Mouse (Mus musculus): ENCODE data around the gene Rdm1. TPM values are rescaled to one million over a fixed set of nuclear protein-coding genes. Genes with fewer than 3 reads are reported as not detected.
A peak's percentile ranks its signal among the peaks of the same experiment; 100 is the strongest.
"Not testable (repeated sequence)": the region's sequence is repeated elsewhere in the genome, so short reads cannot be mapped to it uniquely, and the experiment has no call there.

Rdm1 gene
- polyA plus RNA-seq (2012; rRNA removed): 35.5 and 36.0 TPM in 2 replicates
- polyA plus RNA-seq (2014; fragmentation: Nextera tagmentation; extraction: Ambion mirVana): 39.2 and 39.4 TPM in 2 replicates

DNA sequence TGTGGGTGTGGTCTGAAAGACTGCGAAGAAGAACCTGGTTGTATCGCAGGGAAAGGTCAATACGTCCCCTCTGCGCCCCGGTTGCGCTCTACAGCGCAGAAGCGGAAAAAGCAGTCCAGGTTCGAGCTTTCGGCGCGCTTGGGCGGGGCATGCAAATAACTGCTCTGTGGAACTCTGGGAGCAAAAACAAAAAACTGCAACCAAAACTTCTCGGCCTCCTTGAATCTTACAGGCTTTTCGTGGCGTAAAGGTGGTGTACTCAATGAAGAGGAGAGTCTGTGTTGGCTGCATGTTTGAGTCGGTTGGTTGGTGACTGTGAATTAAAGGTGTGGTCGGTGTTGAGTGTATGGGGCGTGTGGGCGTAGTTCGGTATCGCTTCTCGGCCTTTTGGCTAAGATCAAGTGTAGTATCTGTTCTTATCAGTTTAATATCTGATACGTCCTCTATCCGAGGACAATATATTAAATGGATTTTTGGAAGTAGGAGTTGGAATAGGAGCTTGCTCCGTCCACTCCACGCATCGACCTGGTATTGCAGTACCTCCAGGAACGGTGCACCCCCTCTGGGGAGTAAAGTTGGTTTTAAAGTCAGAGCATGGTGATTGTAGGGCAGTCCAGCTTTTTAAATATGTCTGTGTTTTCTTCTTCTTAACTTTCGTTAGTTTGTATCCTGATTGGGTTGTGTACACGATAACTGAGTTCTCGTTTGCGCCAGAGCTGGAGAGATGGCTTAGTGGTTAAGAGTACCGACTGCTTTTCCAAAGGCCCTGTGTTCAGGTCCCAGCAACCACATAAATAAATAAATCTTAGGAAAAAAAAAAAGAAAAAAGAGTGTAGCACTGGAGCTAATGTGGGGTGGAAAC is at the start of gene Rdm1:
Gene Rdm1, plus strand, starts transcription at position 201 of the 862 bp plus-strand sequence.
- Histone ChIP-seq H3K4me1 (ENCODE audit: control insufficient read depth, insufficient read depth, low read length) (no peaks in the 10 kb centered on the region), H3K27ac (replicated peaks; ENCODE audit: low read depth, low read length) (peak within 1 kb of the TSS; percentile 99), H3K4me3 (replicated peaks; ENCODE audit: low read length) (peak within 1 kb of the TSS; percentile 56), H3K9me3 (ENCODE audit: control insufficient read depth, low read length) (no peaks in the 10 kb centered on the region), H3K9ac (ENCODE audit: low read depth, low read length, severe bottlenecking) (peak within 1 kb of the TSS; percentile 72), H3K27me3 (ENCODE audit: control insufficient read depth, insufficient read depth, low read length) (no peaks in the 10 kb centered on the region), H3K4me2 (replicated peaks; ENCODE audit: low read depth, low read length, severe bottlenecking) (peak within 1 kb of the TSS; percentile 70), H3K36me3 (ENCODE audit: control insufficient read depth, insufficient read depth, low read length) (peaks cover 7% of the 10 kb centered on the region; the same call in 1 of the 2 replicates)
- under 1% methylated on average over 33 of the region's 34 CpGs for WGBS
- ATAC-seq (ENCODE audit: low FRiP score, low read depth) (peak; percentile 91), DNase-seq (ENCODE audit: low spot score) (peak; percentile 90)
- peak; percentile 63; the same call in 1 of the 2 replicates for TF ChIP-seq POLR2A (IDR thresholded peaks at IDR 0.05; ENCODE audit: borderline replicate concordance, extremely low read depth, insufficient read depth, insufficient read length)

DNA sequence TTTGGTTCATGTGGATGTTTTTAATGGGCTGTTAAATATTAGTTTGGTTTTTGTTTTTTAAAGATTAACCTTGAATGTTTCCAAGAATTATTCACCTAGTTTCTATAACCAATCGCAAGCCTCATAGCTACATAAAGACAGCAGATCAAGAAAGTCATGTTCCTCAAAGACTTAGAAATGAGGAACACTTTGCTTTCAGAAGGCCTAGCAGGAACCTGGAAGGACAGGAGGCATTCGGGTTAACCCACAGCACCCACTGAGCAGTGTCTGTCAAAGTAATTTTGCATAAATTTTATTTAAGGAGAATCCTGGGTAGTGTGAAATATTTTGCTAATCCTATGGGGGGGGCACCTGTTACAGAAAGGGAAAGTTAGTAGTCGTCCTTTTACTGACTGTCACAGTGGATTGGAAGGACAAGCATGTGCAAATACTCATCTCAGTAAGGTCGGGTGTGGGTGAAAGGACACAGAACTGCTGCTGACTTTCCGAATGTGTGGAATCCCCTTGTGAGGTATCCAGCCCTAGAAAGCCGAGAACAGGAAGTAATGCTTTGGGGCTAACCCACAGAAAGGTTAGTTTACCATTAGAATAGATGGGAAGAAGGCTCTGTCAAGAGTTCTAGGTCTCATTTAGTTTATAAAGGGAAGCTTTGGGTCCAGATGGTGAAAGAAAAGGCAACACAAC is 45.8 kb upstream of the Rdm1 start:
- no peak for ATAC-seq (ENCODE audit: low FRiP score, low read depth)
- H3K4me2 ChIP-seq (replicated peaks; ENCODE audit: low read depth, low read length, severe bottlenecking): no peak overlapping the region
- H3K36me3 ChIP-seq (ENCODE audit: control insufficient read depth, insufficient read depth, low read length): peaks cover 48% of the 10 kb centered on the region
- 73% methylated on average over 6 of the region's 6 CpGs for WGBS
- no peak for DNase-seq (ENCODE audit: low spot score)
- H3K4me3 ChIP-seq (replicated peaks; ENCODE audit: low read length): no peak overlapping the region
- no peak overlapping the region for H3K9ac ChIP-seq (ENCODE audit: low read depth, low read length, severe bottlenecking)
- no peak for TF ChIP-seq POLR2A (IDR thresholded peaks at IDR 0.05; ENCODE audit: borderline replicate concordance, extremely low read depth, insufficient read depth, insufficient read length)
- H3K27me3 ChIP-seq (ENCODE audit: control insufficient read depth, insufficient read depth, low read length): no peaks in the 10 kb centered on the region
- H3K4me1 ChIP-seq (ENCODE audit: control insufficient read depth, insufficient read depth, low read length): no peaks in the 10 kb centered on the region
- no peaks in the 10 kb centered on the region for H3K9me3 ChIP-seq (ENCODE audit: control insufficient read depth, low read length)
- H3K27ac ChIP-seq (replicated peaks; ENCODE audit: low read depth, low read length): no peak overlapping the region

DNA sequence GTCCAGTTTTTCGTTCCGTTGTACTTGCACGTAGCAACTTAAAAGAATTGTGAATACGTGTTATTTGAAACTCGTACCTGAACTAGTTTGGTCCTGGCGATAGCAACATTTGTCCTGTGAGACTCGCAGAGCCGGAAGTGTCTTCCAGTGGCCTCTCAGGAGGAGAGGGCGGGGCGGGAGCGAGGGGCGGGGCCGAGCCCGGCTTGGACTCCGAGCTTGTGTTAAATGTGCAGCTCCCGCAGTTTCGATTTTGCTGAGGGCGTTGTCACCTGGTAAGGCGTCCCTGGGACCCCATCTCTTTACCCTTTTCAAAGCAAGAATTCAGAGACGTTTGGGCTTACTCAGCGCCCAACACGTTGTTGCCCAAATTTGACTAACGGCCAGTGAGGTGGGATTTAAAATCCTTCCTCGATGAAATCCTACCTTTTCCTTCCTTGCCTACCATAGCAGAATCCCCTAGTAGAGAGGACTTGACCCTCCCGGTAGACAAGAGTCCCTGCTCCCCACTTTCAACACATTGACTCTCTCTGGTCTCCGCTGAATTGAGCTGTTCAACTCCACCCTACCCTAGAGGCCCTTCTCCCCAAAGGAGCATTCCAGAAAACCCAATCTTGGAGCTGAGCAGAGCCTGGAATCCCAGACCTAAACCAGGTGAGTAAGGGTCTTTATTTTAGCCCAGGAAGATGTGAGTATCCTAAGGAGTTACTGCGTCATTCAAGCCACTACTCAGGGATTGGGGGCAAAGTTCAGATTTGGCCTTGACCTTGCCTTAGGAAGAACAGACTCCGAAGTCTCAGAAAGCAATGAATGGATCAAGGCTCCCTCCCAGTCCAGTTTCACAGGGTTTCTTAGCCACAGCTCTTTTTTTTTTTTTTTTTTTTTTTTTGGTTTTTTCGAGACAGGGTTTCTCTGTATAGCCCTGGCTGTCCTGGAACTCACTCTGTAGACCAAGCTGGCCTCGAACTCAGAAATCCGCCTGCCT is 44.6 kb upstream of the Rdm1 start, which contains the start of gene Tmem106a:
Gene Tmem106a, plus strand, starts transcription at position 189 of the 982 bp plus-strand sequence.
- Histone ChIP-seq H3K27ac (replicated peaks; ENCODE audit: low read depth, low read length) (no peak within 1 kb of the TSS), H3K4me1 (ENCODE audit: control insufficient read depth, insufficient read depth, low read length) (no peaks in the 10 kb centered on the region), H3K9ac (ENCODE audit: low read depth, low read length, severe bottlenecking) (peak within 1 kb of the TSS; percentile 17; the same call in 1 of the 2 replicates), H3K36me3 (ENCODE audit: control insufficient read depth, insufficient read depth, low read length) (peaks cover 41% of the 10 kb centered on the region), H3K4me2 (replicated peaks; ENCODE audit: low read depth, low read length, severe bottlenecking) (peak within 1 kb of the TSS; percentile 46), H3K9me3 (ENCODE audit: control insufficient read depth, low read length) (no peaks in the 10 kb centered on the region), H3K27me3 (ENCODE audit: control insufficient read depth, insufficient read depth, low read length) (no peaks in the 10 kb centered on the region), H3K4me3 (replicated peaks; ENCODE audit: low read length) (peak within 1 kb of the TSS; percentile 34)
- ATAC-seq (ENCODE audit: low FRiP score, low read depth) (no peak), DNase-seq (ENCODE audit: low spot score) (peak; percentile 60)
- 16% methylated on average over 29 of the region's 31 CpGs for WGBS
- TF ChIP-seq POLR2A (IDR thresholded peaks at IDR 0.05; ENCODE audit: borderline replicate concordance, extremely low read depth, insufficient read depth, insufficient read length): no peak

DNA sequence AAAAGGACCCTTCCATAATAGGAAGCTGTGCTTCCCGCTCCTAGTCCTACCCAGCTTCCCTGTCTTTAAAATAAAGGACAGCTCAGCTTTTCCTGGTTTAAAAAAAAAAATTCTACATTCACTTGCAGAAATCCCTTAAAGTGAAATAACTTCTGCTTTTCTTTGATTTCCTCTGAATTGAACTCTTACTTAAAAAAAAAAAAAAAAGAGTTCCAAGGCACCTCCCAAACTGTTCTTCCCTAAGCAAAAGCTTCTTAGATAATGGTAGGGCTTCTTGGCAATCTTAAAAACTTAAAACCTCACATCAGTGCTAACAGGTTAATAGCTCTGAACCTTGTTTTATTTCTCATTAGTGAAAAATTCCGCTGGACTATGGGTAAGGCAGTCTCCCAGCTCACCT is 43.8 kb upstream of the Rdm1 start:
- 93% methylated on average over 2 of the region's 2 CpGs for WGBS
- Histone ChIP-seq H3K4me2 (replicated peaks; ENCODE audit: low read depth, low read length, severe bottlenecking) (no peak overlapping the region), H3K36me3 (ENCODE audit: control insufficient read depth, insufficient read depth, low read length) (peaks cover 32% of the 10 kb centered on the region), H3K4me3 (replicated peaks; ENCODE audit: low read length) (no peak overlapping the region), H3K4me1 (ENCODE audit: control insufficient read depth, insufficient read depth, low read length) (no peaks in the 10 kb centered on the region), H3K9ac (ENCODE audit: low read depth, low read length, severe bottlenecking) (no peak overlapping the region), H3K9me3 (ENCODE audit: control insufficient read depth, low read length) (no peaks in the 10 kb centered on the region), H3K27me3 (ENCODE audit: control insufficient read depth, insufficient read depth, low read length) (no peaks in the 10 kb centered on the region), H3K27ac (replicated peaks; ENCODE audit: low read depth, low read length) (no peak overlapping the region)
- TF ChIP-seq POLR2A (IDR thresholded peaks at IDR 0.05; ENCODE audit: borderline replicate concordance, extremely low read depth, insufficient read depth, insufficient read length): no peak
- DNase-seq (ENCODE audit: low spot score) (no peak), ATAC-seq (ENCODE audit: low FRiP score, low read depth) (no peak)

DNA sequence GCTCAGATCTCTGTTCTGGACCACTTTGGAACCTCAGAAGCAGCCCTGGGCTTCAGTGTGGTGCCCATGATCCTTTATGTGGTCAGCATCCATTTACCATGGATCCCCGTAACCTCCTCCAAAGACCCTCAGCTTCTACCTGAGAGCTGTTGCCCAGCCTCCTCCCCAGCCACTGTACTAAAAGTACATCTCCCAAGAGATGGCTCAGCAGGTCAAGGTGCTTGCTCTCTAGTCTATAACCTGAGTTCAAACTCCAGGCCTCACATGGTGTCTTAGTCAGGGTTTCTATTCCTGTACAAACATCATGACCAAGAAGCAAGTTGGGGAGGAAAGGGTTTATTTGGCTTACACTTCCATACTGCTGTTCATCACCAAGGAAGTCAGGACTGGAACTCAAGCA is 42.0 kb upstream of the Rdm1 start:
- not testable (repeated sequence) for H3K4me1 ChIP-seq (ENCODE audit: control insufficient read depth, insufficient read depth, low read length); H3K4me2 ChIP-seq (replicated peaks; ENCODE audit: low read depth, low read length, severe bottlenecking); H3K9me3 ChIP-seq (ENCODE audit: control insufficient read depth, low read length); H3K27me3 ChIP-seq (ENCODE audit: control insufficient read depth, insufficient read depth, low read length); DNase-seq (ENCODE audit: low spot score); ATAC-seq (ENCODE audit: low FRiP score, low read depth); H3K9ac ChIP-seq (ENCODE audit: low read depth, low read length, severe bottlenecking); H3K27ac ChIP-seq (replicated peaks; ENCODE audit: low read depth, low read length); H3K4me3 ChIP-seq (replicated peaks; ENCODE audit: low read length)
- peaks cover 14% of the 10 kb centered on the region for H3K36me3 ChIP-seq (ENCODE audit: control insufficient read depth, insufficient read depth, low read length)
- 92% methylated on average over 1 of the region's 1 CpGs for WGBS

Data from limb, embryonic 14.5 days (tissue).